Mouse (Mus musculus) embryonic facial prominence, embryonic 14.5 days (tissue): ENCODE data around the gene Stat4. TPM values are rescaled to one million over a fixed set of nuclear protein-coding genes. Genes with fewer than 3 reads are reported as not detected.

Source experiments
- ATAC-seq: fragments of 200-750 bp; cut with Nextera tagmentation; 2 replicates; pipeline ENCODE4 v1.8.0; 2017; ENCODE audit warnings: low read depth, moderate number of reproducible peaks, moderate TSS enrichment
- DNase-seq: peaks from one replicate; pipeline ENCODE4 v3.0.0-alpha.2; 2015; ENCODE audit warnings: low spot score
- H3K27ac ChIP-seq: fragments of 300-500 bp; sonication (generic); replicated peaks from 2 replicates; pipeline ENCODE4 v1.5.1; 2014; ENCODE audit warnings: low read depth, mild to moderate bottlenecking, low read length, moderate library complexity
- H3K27me3 ChIP-seq: fragments of 300-500 bp; sonication (generic); replicated peaks from 2 replicates; pipeline ENCODE4 v1.6.1; 2014; ENCODE audit warnings: low read length; ENCODE audit not compliant: control insufficient read depth, insufficient read depth
- H3K36me3 ChIP-seq: fragments of 300-500 bp; sonication (generic); 2 replicates; pipeline ENCODE4 v1.6.1; 2014; ENCODE audit warnings: low read length, mixed read lengths; ENCODE audit not compliant: control insufficient read depth, insufficient read depth
- H3K4me1 ChIP-seq: fragments of 300-500 bp; sonication (generic); 2 replicates; pipeline ENCODE4 v1.6.1; 2014; ENCODE audit warnings: antibody characterized with exemption, low read length; ENCODE audit not compliant: control insufficient read depth, insufficient read depth
- H3K4me2 ChIP-seq: fragments of 300-500 bp; sonication (generic); 2 replicates; pipeline ENCODE4 v1.6.1; 2014; ENCODE audit warnings: low read depth, mild to moderate bottlenecking, low read length, moderate library complexity, mixed read lengths
- H3K4me3 ChIP-seq: fragments of 300-500 bp; sonication (generic); 2 replicates; pipeline ENCODE4 v1.5.1; 2014; ENCODE audit warnings: low read depth, mild to moderate bottlenecking, low read length
- H3K9ac ChIP-seq: fragments of 300-500 bp; sonication (generic); 2 replicates; pipeline ENCODE4 v1.6.1; 2014; ENCODE audit warnings: low read depth, mild to moderate bottlenecking, low read length, moderate library complexity, mixed read lengths
- H3K9me3 ChIP-seq: fragments of 300-500 bp; sonication (generic); 2 replicates; pipeline ENCODE4 v1.6.1; 2016; ENCODE audit warnings: low read length; ENCODE audit not compliant: control insufficient read depth
- WGBS: fragments of 180-500 bp; shearing (Covaris S2); extraction: QIAGEN DNeasy Blood & Tissue Kit; methylation state at CpG from one replicate; pipeline ENCODE4 v1.1.7; 2014; 5-methylcytosine and 5-hydroxymethylcytosine counted together
- polyA plus RNA-seq: library from polyadenylated mRNA; unstranded; fragments of >200 nt; fragmentation: Nextera tagmentation; extraction: Ambion mirVana; gene quantifications from 2 replicates; pipeline ENCODE4 v1.2.1, GENCODE M21; 2014

Stat4 gene
- polyA plus RNA-seq, 1 experiment from 2014 or later: 1.1 TPM

GRCm38 (mm10) chr1:52152936-52153335 is 166.0 kb downstream of the Stat4 start:
- peaks cover 14% of the 10 kb centered on the region; the same call in 1 of the 2 replicates for H3K4me1 ChIP-seq
- no peak for ATAC-seq
- 28% methylated on average over 3 of the region's 3 CpGs for WGBS
- H3K4me2 ChIP-seq: no peak overlapping the region
- no peaks in the 10 kb centered on the region for H3K27me3 ChIP-seq
- no peak for DNase-seq
- H3K9me3 ChIP-seq: no peaks in the 10 kb centered on the region
- H3K4me3 ChIP-seq: no peak overlapping the region
- no peak overlapping the region for H3K9ac ChIP-seq
- H3K27ac ChIP-seq: no peak overlapping the region
- H3K36me3 ChIP-seq: peaks cover 26% of the 10 kb centered on the region

- 87% methylated on average over 8 of the region's 8 CpGs for WGBS
- Histone ChIP-seq H3K27me3 (no peaks in the 10 kb centered on the region), H3K4me3 (no peak overlapping the region), H3K4me1 (peaks cover 8% of the 10 kb centered on the region; the same call in 1 of the 2 replicates), H3K27ac (no peak overlapping the region), H3K4me2 (no peak overlapping the region), H3K9ac (no peak overlapping the region), H3K36me3 (peaks cover 35% of the 10 kb centered on the region), H3K9me3 (no peaks in the 10 kb centered on the region)
- ATAC-seq (no peak), DNase-seq (no peak)
Observed at GRCm38 (mm10) chr1:52154890-52155289, 167.9 kb downstream of the Stat4 start.

DNA sequence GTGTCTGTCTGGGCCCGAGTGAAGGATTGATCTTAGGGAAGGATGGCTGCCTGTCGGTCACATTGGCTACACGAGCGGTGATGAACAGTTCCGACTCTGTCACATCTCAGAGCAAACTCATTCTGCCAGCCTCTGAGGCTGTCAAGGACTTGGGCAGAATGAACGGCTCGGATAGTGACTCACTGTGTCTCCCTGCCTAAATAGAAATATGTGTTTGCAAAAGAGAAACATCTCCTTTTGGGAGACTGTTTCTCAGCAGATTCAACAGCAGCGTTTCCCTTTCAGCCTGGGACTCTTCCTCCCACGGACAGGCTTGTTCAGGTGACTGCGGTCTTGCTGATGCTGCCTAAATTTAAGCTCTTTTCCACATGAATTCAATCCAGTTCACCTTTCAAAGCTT is 169.4 kb downstream of the Stat4 start:
- Histone ChIP-seq H3K4me1 (no peaks in the 10 kb centered on the region), H3K9ac (no peak overlapping the region), H3K4me3 (no peak overlapping the region), H3K9me3 (no peaks in the 10 kb centered on the region), H3K36me3 (peaks cover 32% of the 10 kb centered on the region), H3K27me3 (no peaks in the 10 kb centered on the region), H3K4me2 (no peak overlapping the region), H3K27ac (no peak overlapping the region)
- 84% methylated on average over 10 of the region's 10 CpGs for WGBS
- ATAC-seq (no peak), DNase-seq (no peak)

Other genes starting within 250 kb of the Stat4 start
- 87.7 and 91.3 TPM in 2 replicates for gene Myo1b, start 71.1 kb upstream of the Stat4 start, polyA plus RNA-seq
- 21.2 and 24.6 TPM in 2 replicates for gene Stat1, start 132.3 kb downstream of the Stat4 start, polyA plus RNA-seq
- gene Gls, start 246.1 kb downstream of the Stat4 start, polyA plus RNA-seq: 38.9 and 39.1 TPM in 2 replicates